Mouse (Mus musculus): Measurements from ENCODE around the gene Nkx1-1. TPM values are rescaled to one million over a fixed set of nuclear protein-coding genes. Genes with fewer than 3 reads are reported as not detected.

Nkx1-1 gene
- polyA plus RNA-seq, 1 experiment from 2014 or later: not detected

- Histone ChIP-seq H3K4me2 (no peak overlapping the region), H3K9me3 (no peaks in the 10 kb centered on the region), H3K27ac (no peak overlapping the region), H3K9ac (no peak overlapping the region), H3K4me1 (no peaks in the 10 kb centered on the region), H3K27me3 (replicated peaks) (no peaks in the 10 kb centered on the region), H3K36me3 (replicated peaks) (peaks cover 6% of the 10 kb centered on the region), H3K4me3 (no peak overlapping the region)
- 83% methylated on average over 11 of the region's 11 CpGs for WGBS
- ATAC-seq (replicated peaks): no peak
Measured at GRCm38 (mm10) chr5:33395693-33396092, 38.1 kb downstream of the Nkx1-1 start.

GRCm38 (mm10) chr5:33393803-33394202 lies 40.0 kb downstream of the Nkx1-1 start:
- H3K9ac ChIP-seq: no peak overlapping the region
- peak; percentile 88 for ATAC-seq (replicated peaks)
- peaks cover 9% of the 10 kb centered on the region for H3K36me3 ChIP-seq (replicated peaks)

DNA sequence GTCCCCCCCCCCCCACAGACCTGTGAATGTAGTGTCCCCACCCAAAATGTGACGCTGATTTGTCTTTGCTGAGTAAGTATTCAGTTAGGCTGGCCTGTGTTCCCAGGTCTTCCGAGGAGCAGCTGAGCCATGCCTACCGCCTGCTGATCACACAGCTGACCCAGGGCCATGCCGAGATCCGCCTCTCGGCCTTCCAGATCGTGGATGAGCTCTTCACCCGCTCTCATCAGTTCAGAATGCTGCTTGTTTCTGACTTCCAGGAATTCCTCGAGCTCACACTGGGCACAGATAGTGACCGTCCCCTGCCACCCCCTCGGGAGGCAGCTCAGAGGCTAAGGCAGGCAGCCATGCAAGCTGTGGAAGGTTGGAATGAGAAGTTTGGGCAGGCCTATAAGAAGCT lies 46.2 kb downstream of the Nkx1-1 start:
- Histone ChIP-seq H3K27me3 (replicated peaks) (no peaks in the 10 kb centered on the region), H3K9me3 (no peaks in the 10 kb centered on the region), H3K4me3 (no peak overlapping the region), H3K4me2 (no peak overlapping the region), H3K36me3 (replicated peaks) (peaks cover 8% of the 10 kb centered on the region), H3K27ac (no peak overlapping the region), H3K9ac (no peak overlapping the region), H3K4me1 (no peaks in the 10 kb centered on the region)
- no peak for ATAC-seq (replicated peaks)
- 82% methylated on average over 11 of the region's 11 CpGs for WGBS

More at GRCm38 (mm10) chr5:33393803-33394202, 40.0 kb downstream of the Nkx1-1 start:
- Histone ChIP-seq H3K9me3 (no peaks in the 10 kb centered on the region), H3K27ac (no peak overlapping the region), H3K4me3 (no peak overlapping the region), H3K27me3 (replicated peaks) (no peaks in the 10 kb centered on the region), H3K4me1 (no peaks in the 10 kb centered on the region), H3K4me2 (no peak overlapping the region)
- WGBS: 17% methylated on average over 7 of the region's 7 CpGs

Other genes with a start within 250 kb of the Nkx1-1 start
- 4.1 and 5.2 TPM in 2 replicates for gene Spon2, start 215.5 kb downstream of the Nkx1-1 start, polyA plus RNA-seq (2015; fragmentation: Nextera tagmentation; extraction: Ambion mirVana)
- 545 and 591 TPM in 2 replicates for gene Ctbp1, start 159.0 kb downstream of the Nkx1-1 start, polyA plus RNA-seq (2015; fragmentation: Nextera tagmentation; extraction: Ambion mirVana)
- gene Maea, start 98.5 kb downstream of the Nkx1-1 start, polyA plus RNA-seq (2015; fragmentation: Nextera tagmentation; extraction: Ambion mirVana): 138 and 139 TPM in 2 replicates
- gene Uvssa, start 55.4 kb downstream of the Nkx1-1 start, polyA plus RNA-seq (2015; fragmentation: Nextera tagmentation; extraction: Ambion mirVana): 9.0 and 9.7 TPM in 2 replicates
- gene Fam53a, start 195.7 kb upstream of the Nkx1-1 start, polyA plus RNA-seq (2015; fragmentation: Nextera tagmentation; extraction: Ambion mirVana): 31.2 and 31.5 TPM in 2 replicates
- gene Gm9903, start 195.9 kb upstream of the Nkx1-1 start, polyA plus RNA-seq (2015; fragmentation: Nextera tagmentation; extraction: Ambion mirVana): 0.47 and 0.77 TPM in 2 replicates
- 109 and 110 TPM in 2 replicates for gene Slbp, start 218.6 kb upstream of the Nkx1-1 start, polyA plus RNA-seq (2015; fragmentation: Nextera tagmentation; extraction: Ambion mirVana)
- 27.9 and 32.2 TPM in 2 replicates for gene Tacc3, start 224.2 kb upstream of the Nkx1-1 start, polyA plus RNA-seq (2015; fragmentation: Nextera tagmentation; extraction: Ambion mirVana)
- 31.1 and 32.0 TPM in 2 replicates for gene Tmem129, start 224.4 kb upstream of the Nkx1-1 start, polyA plus RNA-seq (2015; fragmentation: Nextera tagmentation; extraction: Ambion mirVana)